Mouse (Mus musculus): Measurements from ENCODE around the gene Tarbp2. TPM values are rescaled to one million over a fixed set of nuclear protein-coding genes. Genes with fewer than 3 reads are reported as not detected.
A peak's percentile ranks its signal among the peaks of the same experiment; 100 is the strongest.

Gene Tarbp2
- total and polyA plus RNA-seq, 2 experiments from 2014 or later: 89.5 to 94.7 TPM

DNA sequence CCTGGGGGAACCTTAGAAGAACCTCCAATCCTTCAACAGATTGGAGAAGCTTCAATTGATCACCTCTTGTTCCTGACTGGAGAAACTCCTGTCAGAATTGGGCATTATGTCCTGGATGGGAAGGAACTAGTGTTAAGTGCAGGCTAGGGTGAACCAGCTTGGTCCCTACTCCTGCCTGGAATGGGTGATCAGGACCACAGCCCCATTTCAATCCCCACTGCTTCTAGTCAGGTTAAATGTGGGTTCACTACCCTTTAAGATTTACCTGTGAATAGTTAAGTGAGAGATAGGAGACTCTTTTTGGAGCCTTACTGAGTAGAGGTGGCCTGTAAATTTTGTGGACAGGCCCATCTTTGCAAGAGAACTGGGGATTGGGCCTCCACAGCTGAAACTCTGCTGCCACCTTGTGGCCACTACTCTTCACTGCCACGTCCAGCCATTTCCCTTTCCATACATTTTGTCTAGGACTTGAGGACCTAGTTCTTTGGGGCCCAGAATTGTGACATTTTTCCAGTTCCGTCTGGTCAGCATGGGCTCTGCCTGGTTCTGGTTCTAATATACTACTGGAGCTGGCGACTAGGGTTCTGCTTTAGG lies 7.0 kb downstream of the Tarbp2 start, which contains the start of gene Npff:
Gene Npff (minus strand): TSS at position 51 of the 594 bp plus-strand sequence.
- TF ChIP-seq CTCF (IDR thresholded peaks at IDR 0.05; ENCODE audit: low read depth): peak; percentile 97
- H3K27ac ChIP-seq (ENCODE audit: low read depth, low read length): peak within 1 kb of the TSS; percentile 35; the same call in 1 of the 2 replicates
- no peak within 1 kb of the TSS for H3K9ac ChIP-seq
- ATAC-seq (peak; percentile 68; the same call in 1 of the 2 replicates), DNase-seq (peak; percentile 90)
- H3K4me3 ChIP-seq (ENCODE audit: low read depth, low read length): no peak within 1 kb of the TSS
- H3K9me3 ChIP-seq (ENCODE audit: low read length): no peaks in the 10 kb centered on the region
- H3K36me3 ChIP-seq (ENCODE audit: insufficient read depth): peaks cover 47% of the 10 kb centered on the region
- H3K4me1 ChIP-seq (ENCODE audit: insufficient read depth): no peaks in the 10 kb centered on the region
- no peaks in the 10 kb centered on the region for H3K27me3 ChIP-seq (ENCODE audit: insufficient read depth, low read length)
- H3K4me2 ChIP-seq (ENCODE audit: low read depth): no peak within 1 kb of the TSS
- WGBS: 3% methylated on average over 3 of the region's 3 CpGs

DNA sequence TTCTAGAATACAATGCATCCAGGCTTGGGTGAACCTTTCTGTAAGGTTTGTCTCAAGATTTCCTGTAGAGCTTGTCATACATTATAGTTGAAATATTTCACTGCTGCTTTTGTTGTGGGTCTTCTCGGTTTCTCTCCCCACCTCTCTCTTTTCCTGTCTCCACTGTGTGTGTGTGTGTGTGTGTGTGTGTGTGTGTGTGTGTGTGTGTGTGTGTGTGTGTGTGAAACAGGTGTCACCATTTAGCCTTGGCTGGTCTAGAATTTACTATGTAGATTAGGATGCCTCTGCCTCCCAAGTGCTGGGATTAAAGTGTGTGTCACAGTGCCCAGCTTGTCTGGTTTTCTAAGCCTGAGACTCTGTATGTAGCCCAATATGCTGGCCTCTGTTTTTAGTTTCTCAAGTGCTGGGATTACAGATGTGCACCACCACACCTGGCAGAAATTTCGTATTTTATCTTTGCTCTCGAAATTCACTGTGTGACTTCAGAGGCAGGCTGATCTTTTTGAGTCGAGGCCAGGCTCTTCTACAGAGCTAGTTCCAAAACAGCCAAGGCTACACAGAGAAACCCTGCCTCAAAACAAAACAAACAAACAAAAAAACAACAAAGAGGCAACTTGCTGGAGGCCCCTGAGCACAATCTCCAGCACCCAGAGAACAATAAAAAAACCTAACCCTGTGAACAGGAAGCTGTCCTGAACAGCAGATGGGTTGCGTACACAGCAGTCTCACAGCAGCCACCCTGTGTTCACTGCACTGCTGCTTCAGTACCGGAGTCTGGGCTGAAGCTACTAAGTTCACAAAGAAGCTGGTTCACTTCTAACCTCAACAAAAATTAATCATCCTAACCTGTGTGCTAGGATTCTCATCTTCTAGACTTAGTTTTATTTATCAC lies 8.4 kb downstream of the Tarbp2 start:
- Histone ChIP-seq H3K4me3 (ENCODE audit: low read depth, low read length) (no peak overlapping the region), H3K4me2 (ENCODE audit: low read depth) (no peak overlapping the region), H3K9me3 (ENCODE audit: low read length) (no peaks in the 10 kb centered on the region), H3K9ac (no peak overlapping the region), H3K27ac (ENCODE audit: low read depth, low read length) (no peak overlapping the region), H3K36me3 (ENCODE audit: insufficient read depth) (peaks cover 49% of the 10 kb centered on the region), H3K27me3 (ENCODE audit: insufficient read depth, low read length) (no peaks in the 10 kb centered on the region), H3K4me1 (ENCODE audit: insufficient read depth) (no peaks in the 10 kb centered on the region)
- 86% methylated on average over 6 of the region's 6 CpGs for WGBS
- DNase-seq: no peak
- ATAC-seq: no peak
- no peak for TF ChIP-seq CTCF (IDR thresholded peaks at IDR 0.05; ENCODE audit: low read depth)

DNA sequence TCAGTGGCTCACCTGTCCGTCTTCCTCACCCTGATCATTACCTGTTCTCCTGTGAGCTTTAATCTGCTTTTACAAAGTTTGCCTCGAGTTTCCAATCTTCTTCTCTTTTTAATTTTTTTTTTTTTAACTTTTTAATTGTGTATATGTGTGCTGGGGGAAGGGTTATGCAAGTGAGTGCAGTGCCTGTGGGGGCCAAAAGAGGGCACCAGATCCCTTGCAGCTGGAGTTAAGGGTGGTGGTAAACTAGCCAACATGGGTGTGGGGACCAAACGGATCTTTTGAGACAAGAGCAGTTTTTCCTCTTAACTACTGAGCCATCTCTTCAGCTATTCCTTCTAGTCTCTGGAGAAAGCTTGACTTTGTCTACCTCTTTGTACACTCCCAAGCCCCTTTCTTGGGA lies 9.9 kb downstream of the Tarbp2 start:
- Histone ChIP-seq H3K9ac (no peak overlapping the region), H3K4me2 (ENCODE audit: low read depth) (no peak overlapping the region), H3K27me3 (ENCODE audit: insufficient read depth, low read length) (no peaks in the 10 kb centered on the region), H3K9me3 (ENCODE audit: low read length) (no peaks in the 10 kb centered on the region), H3K4me1 (ENCODE audit: insufficient read depth) (no peaks in the 10 kb centered on the region), H3K4me3 (ENCODE audit: low read depth, low read length) (no peak overlapping the region), H3K36me3 (ENCODE audit: insufficient read depth) (peaks cover 51% of the 10 kb centered on the region), H3K27ac (ENCODE audit: low read depth, low read length) (no peak overlapping the region)
- 69% methylated on average over 3 of the region's 3 CpGs for WGBS
- DNase-seq (no peak), ATAC-seq (no peak)
- TF ChIP-seq CTCF (IDR thresholded peaks at IDR 0.05; ENCODE audit: low read depth): peak; percentile 51

DNA sequence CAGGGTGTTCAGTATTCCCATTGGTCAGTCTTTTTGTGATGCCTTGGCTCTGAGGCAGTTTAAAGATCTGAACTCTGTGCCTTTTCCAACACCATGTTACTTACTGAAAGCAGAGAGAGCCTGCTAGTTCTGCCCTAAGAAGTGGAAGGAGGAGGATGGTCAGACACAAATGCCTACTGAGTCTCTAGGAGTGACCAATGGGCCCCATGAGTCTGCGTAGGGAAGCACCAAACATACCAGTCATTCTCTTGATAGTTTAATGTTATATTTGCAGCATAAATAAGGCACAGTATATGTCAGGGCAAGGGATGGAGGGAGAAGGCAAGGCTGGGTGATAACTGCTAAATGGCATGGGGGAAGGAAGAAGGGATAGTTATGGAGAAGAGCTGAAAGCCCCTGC lies 10.4 kb downstream of the Tarbp2 start:
- WGBS: 95% methylated on average over 1 of the region's 1 CpGs
- no peak overlapping the region for H3K27ac ChIP-seq (ENCODE audit: low read depth, low read length)
- no peaks in the 10 kb centered on the region for H3K4me1 ChIP-seq (ENCODE audit: insufficient read depth)
- H3K27me3 ChIP-seq (ENCODE audit: insufficient read depth, low read length): no peaks in the 10 kb centered on the region
- no peak for TF ChIP-seq CTCF (IDR thresholded peaks at IDR 0.05; ENCODE audit: low read depth)
- no peaks in the 10 kb centered on the region for H3K9me3 ChIP-seq (ENCODE audit: low read length)
- no peak overlapping the region for H3K4me2 ChIP-seq (ENCODE audit: low read depth)
- H3K9ac ChIP-seq: no peak overlapping the region
- ATAC-seq (no peak), DNase-seq (no peak)
- H3K4me3 ChIP-seq (ENCODE audit: low read depth, low read length): no peak overlapping the region
- H3K36me3 ChIP-seq (ENCODE audit: insufficient read depth): peaks cover 55% of the 10 kb centered on the region

- ATAC-seq: no peak
- TF ChIP-seq CTCF (IDR thresholded peaks at IDR 0.05; ENCODE audit: low read depth): no peak
- peaks cover 57% of the 10 kb centered on the region for H3K36me3 ChIP-seq (ENCODE audit: insufficient read depth)
These were observed 12.6 kb downstream of the Tarbp2 start for GRCm38 (mm10) chr15:102530566-102530965.

GRCm38 (mm10) chr15:102531586-102531985 lies 13.6 kb downstream of the Tarbp2 start:
- Histone ChIP-seq H3K36me3 (ENCODE audit: insufficient read depth) (peaks cover 65% of the 10 kb centered on the region), H3K27me3 (ENCODE audit: insufficient read depth, low read length) (no peaks in the 10 kb centered on the region), H3K27ac (ENCODE audit: low read depth, low read length) (peak overlapping the region; percentile 54; the same call in 1 of the 2 replicates), H3K4me3 (ENCODE audit: low read depth, low read length) (no peak overlapping the region), H3K9me3 (ENCODE audit: low read length) (no peaks in the 10 kb centered on the region), H3K9ac (no peak overlapping the region), H3K4me2 (ENCODE audit: low read depth) (no peak overlapping the region), H3K4me1 (ENCODE audit: insufficient read depth) (no peaks in the 10 kb centered on the region)
- no peak for TF ChIP-seq CTCF (IDR thresholded peaks at IDR 0.05; ENCODE audit: low read depth)
- 94% methylated on average over 4 of the region's 4 CpGs for WGBS
- DNase-seq (no peak), ATAC-seq (no peak)

More at GRCm38 (mm10) chr15:102530566-102530965, 12.6 kb downstream of the Tarbp2 start:
- H3K9me3 ChIP-seq (ENCODE audit: low read length): no peaks in the 10 kb centered on the region
- H3K9ac ChIP-seq: no peak overlapping the region
- no peaks in the 10 kb centered on the region for H3K27me3 ChIP-seq (ENCODE audit: insufficient read depth, low read length)
- 87% methylated on average over 4 of the region's 4 CpGs for WGBS
- no peak overlapping the region for H3K4me2 ChIP-seq (ENCODE audit: low read depth)
- no peak for DNase-seq
- no peaks in the 10 kb centered on the region for H3K4me1 ChIP-seq (ENCODE audit: insufficient read depth)
- no peak overlapping the region for H3K4me3 ChIP-seq (ENCODE audit: low read depth, low read length)
- H3K27ac ChIP-seq (ENCODE audit: low read depth, low read length): no peak overlapping the region
